Mouse (Mus musculus) heart, postnatal 4 days (tissue): ENCODE measurements at regions not wholly inside any gene's neighbourhood (a gene's known extent, or its start where the extent isn't known, plus 50 kb on each side); places are given as distances from the start of the nearest gene placed in this dataset.
"Not testable (repeated sequence)": the region's sequence is repeated elsewhere in the genome, so short reads cannot be mapped to it uniquely, and the experiment has no call there.

Experiments used
- DNase-seq: peaks from one replicate; pipeline ENCODE4 v3.0.0; 2021

- no peak for DNase-seq
These were observed 698.5 kb downstream of the Triml1 start for GRCm38 (mm10) chr8:42442786-42443185.

GRCm38 (mm10) chr8:42402632-42403031, 738.7 kb downstream of the Triml1 start:
- DNase-seq: no peak

GRCm38 (mm10) chr8:42396886-42397285, 744.4 kb downstream of the Triml1 start:
- no peak for DNase-seq

GRCm38 (mm10) chr8:42388816-42389215, 752.5 kb downstream of the Triml1 start:
- DNase-seq: no peak

- no peak for DNase-seq
These were observed 793.1 kb downstream of the Triml1 start for GRCm38 (mm10) chr8:42348073-42348603.

GRCm38 (mm10) chr8:42334708-42335107, 806.6 kb downstream of the Triml1 start:
- no peak for DNase-seq

- no peak for DNase-seq
These were observed 816.6 kb downstream of the Triml1 start for GRCm38 (mm10) chr8:42324663-42325062.

GRCm38 (mm10) chr8:42322862-42323261, 818.4 kb downstream of the Triml1 start:
- no peak for DNase-seq

- no peak for DNase-seq
These were observed 830.2 kb downstream of the Triml1 start for GRCm38 (mm10) chr8:42311060-42311459.

- DNase-seq: no peak
These were observed 849.9 kb downstream of the Triml1 start for GRCm38 (mm10) chr8:42291392-42291791.

- DNase-seq: no peak
These were observed 859.3 kb downstream of the Triml1 start for GRCm38 (mm10) chr8:42282011-42282410.

GRCm38 (mm10) chr8:42253358-42253757, 836.5 kb upstream of the Frg1 start:
- DNase-seq: no peak

- DNase-seq: not testable (repeated sequence)
These were observed 825.4 kb upstream of the Frg1 start for GRCm38 (mm10) chr8:42242321-42242720.

- no peak for DNase-seq
These were observed 803.2 kb upstream of the Frg1 start for GRCm38 (mm10) chr8:42219857-42220600.

GRCm38 (mm10) chr8:42210943-42211342, 794.1 kb upstream of the Frg1 start:
- no peak for DNase-seq

- no peak for DNase-seq
These were observed 793.1 kb upstream of the Frg1 start for GRCm38 (mm10) chr8:42209989-42210388.

- no peak for DNase-seq
These were observed 780.4 kb upstream of the Frg1 start for GRCm38 (mm10) chr8:42197257-42197656.

- DNase-seq: no peak
These were observed 777.2 kb upstream of the Frg1 start for GRCm38 (mm10) chr8:42193902-42194550.

- no peak for DNase-seq
These were observed 770.2 kb upstream of the Frg1 start for GRCm38 (mm10) chr8:42187083-42187482.

GRCm38 (mm10) chr8:42183288-42183878, 766.5 kb upstream of the Frg1 start:
- no peak for DNase-seq

- DNase-seq: no peak
These were observed 745.6 kb upstream of the Frg1 start for GRCm38 (mm10) chr8:42162441-42162840.

GRCm38 (mm10) chr8:42157006-42157405, 740.1 kb upstream of the Frg1 start:
- no peak for DNase-seq

GRCm38 (mm10) chr8:42156588-42156987, 739.7 kb upstream of the Frg1 start:
- DNase-seq: no peak

GRCm38 (mm10) chr8:42144685-42145084, 727.8 kb upstream of the Frg1 start:
- DNase-seq: no peak
